Mouse (Mus musculus) midbrain, embryonic 15.5 days (tissue): ENCODE results near the gene Krt9. TPM values are rescaled to one million over a fixed set of nuclear protein-coding genes. Genes with fewer than 3 reads are reported as not detected.

Experiments
- ATAC-seq: fragments of 200-750 bp; cut with Nextera tagmentation; replicated peaks from 2 replicates; pipeline ENCODE4 v1.8.0; 2017; ENCODE audit warnings: moderate TSS enrichment
- H3K27ac ChIP-seq: fragments of 300-500 bp; sonication (generic); 2 replicates; pipeline ENCODE4 v1.5.1; 2015; ENCODE audit warnings: mild to moderate bottlenecking, inconsistent platforms
- H3K27me3 ChIP-seq: fragments of 300-500 bp; sonication (generic); replicated peaks from 2 replicates; pipeline ENCODE4 v1.6.1; 2015; ENCODE audit warnings: inconsistent platforms
- H3K36me3 ChIP-seq: fragments of 300-500 bp; sonication (generic); replicated peaks from 2 replicates; pipeline ENCODE4 v1.6.1; 2015; ENCODE audit warnings: inconsistent platforms
- H3K4me1 ChIP-seq: fragments of 300-500 bp; sonication (generic); 2 replicates; pipeline ENCODE4 v1.6.1; 2015; ENCODE audit warnings: inconsistent platforms
- H3K4me2 ChIP-seq: fragments of 300-500 bp; sonication (generic); 2 replicates; pipeline ENCODE4 v1.6.1; 2015; ENCODE audit warnings: inconsistent platforms, mild to moderate bottlenecking, moderate library complexity
- H3K4me3 ChIP-seq: fragments of 300-500 bp; sonication (generic); 2 replicates; pipeline ENCODE4 v1.5.1; 2015; ENCODE audit warnings: mild to moderate bottlenecking, inconsistent platforms
- H3K9ac ChIP-seq: fragments of 300-500 bp; sonication (generic); 2 replicates; pipeline ENCODE4 v1.6.1; 2015; ENCODE audit warnings: mild to moderate bottlenecking, inconsistent platforms
- H3K9me3 ChIP-seq: fragments of 300-500 bp; sonication (generic); 2 replicates; pipeline ENCODE4 v1.6.1; 2016; ENCODE audit warnings: inconsistent platforms
- WGBS: fragments of 180-500 bp; shearing (Covaris S2); methylation state at CpG from one replicate; pipeline ENCODE4 v1.1.7; 2015; ENCODE audit warnings: mixed read lengths; 5-methylcytosine and 5-hydroxymethylcytosine counted together
- polyA plus RNA-seq: library from polyadenylated mRNA; unstranded; fragments of >200 nt; fragmentation: Nextera tagmentation; extraction: Ambion mirVana; gene quantifications from 2 replicates; pipeline ENCODE4 v1.2.1, GENCODE M21; 2015

Gene Krt9
- polyA plus RNA-seq, 1 experiment from 2014 or later, result not detected

DNA sequence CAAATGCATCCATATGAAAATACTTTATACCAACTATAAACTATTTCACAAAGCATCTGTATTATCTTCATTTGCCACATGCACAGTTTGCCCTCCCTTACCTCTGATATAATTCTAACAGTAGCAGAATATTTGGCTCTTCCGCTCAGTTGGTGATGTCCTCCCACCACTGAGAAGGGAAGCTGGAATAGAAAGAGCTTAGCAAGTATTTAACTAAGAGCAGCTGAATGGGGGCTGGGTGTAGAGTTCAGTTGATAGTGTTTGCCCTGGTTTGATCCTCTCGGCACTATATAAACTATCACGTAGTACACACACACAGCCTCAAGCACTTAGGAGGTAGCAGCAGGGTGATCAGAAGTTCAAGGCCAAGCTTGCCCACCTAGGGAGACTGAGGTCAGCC, 13.8 kb downstream of the Krt9 start:
- H3K27me3 ChIP-seq, result no peaks in the 10 kb centered on the region
- H3K4me1 ChIP-seq, result no peaks in the 10 kb centered on the region
- ATAC-seq, result no peak
- H3K9me3 ChIP-seq, result no peaks in the 10 kb centered on the region
- WGBS, result 70% methylated on average over 3 of the region's 3 CpGs
- no peak overlapping the region for H3K9ac ChIP-seq
- no peaks in the 10 kb centered on the region for H3K36me3 ChIP-seq
- no peak overlapping the region for H3K4me2 ChIP-seq
- H3K27ac ChIP-seq, result no peak overlapping the region
- no peak overlapping the region for H3K4me3 ChIP-seq

DNA sequence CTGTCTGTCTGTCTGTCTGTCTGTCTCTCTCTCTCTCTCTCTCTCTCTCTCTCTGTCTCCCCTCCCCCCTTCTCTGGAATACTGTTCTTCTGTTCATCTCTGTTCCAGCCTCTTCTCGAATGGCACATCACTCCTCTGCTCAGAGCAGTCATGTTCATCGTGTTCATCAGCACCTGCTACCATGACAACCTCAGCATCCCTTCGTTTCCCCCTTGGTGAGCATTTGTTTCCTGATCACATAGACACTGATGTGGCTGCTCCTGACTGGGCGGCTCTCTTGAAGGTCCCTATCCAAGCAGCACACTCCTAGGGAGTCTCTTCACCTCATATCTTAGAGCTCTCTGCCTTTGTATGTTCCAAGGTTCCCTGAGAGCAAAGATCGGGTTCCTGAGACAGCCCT, 14.7 kb downstream of the Krt9 start:
- Histone ChIP-seq H3K4me1 (no peaks in the 10 kb centered on the region), H3K4me3 (no peak overlapping the region), H3K4me2 (no peak overlapping the region), H3K27me3 (no peaks in the 10 kb centered on the region), H3K9me3 (no peaks in the 10 kb centered on the region), H3K9ac (no peak overlapping the region), H3K36me3 (no peaks in the 10 kb centered on the region), H3K27ac (no peak overlapping the region)
- no peak for ATAC-seq
- 76% methylated on average over 5 of the region's 5 CpGs for WGBS

- H3K36me3 ChIP-seq, result no peaks in the 10 kb centered on the region
- no peak overlapping the region for H3K4me2 ChIP-seq
- no peaks in the 10 kb centered on the region for H3K27me3 ChIP-seq
- no peaks in the 10 kb centered on the region for H3K4me1 ChIP-seq
- H3K9ac ChIP-seq, result no peak overlapping the region
- no peak for ATAC-seq
- no peak overlapping the region for H3K4me3 ChIP-seq
- 80% methylated on average over 9 of the region's 9 CpGs for WGBS
- H3K27ac ChIP-seq, result no peak overlapping the region
- no peaks in the 10 kb centered on the region for H3K9me3 ChIP-seq
These were observed 16.3 kb downstream of the Krt9 start for GRCm38 (mm10) chr11:100176791-100177190.

DNA sequence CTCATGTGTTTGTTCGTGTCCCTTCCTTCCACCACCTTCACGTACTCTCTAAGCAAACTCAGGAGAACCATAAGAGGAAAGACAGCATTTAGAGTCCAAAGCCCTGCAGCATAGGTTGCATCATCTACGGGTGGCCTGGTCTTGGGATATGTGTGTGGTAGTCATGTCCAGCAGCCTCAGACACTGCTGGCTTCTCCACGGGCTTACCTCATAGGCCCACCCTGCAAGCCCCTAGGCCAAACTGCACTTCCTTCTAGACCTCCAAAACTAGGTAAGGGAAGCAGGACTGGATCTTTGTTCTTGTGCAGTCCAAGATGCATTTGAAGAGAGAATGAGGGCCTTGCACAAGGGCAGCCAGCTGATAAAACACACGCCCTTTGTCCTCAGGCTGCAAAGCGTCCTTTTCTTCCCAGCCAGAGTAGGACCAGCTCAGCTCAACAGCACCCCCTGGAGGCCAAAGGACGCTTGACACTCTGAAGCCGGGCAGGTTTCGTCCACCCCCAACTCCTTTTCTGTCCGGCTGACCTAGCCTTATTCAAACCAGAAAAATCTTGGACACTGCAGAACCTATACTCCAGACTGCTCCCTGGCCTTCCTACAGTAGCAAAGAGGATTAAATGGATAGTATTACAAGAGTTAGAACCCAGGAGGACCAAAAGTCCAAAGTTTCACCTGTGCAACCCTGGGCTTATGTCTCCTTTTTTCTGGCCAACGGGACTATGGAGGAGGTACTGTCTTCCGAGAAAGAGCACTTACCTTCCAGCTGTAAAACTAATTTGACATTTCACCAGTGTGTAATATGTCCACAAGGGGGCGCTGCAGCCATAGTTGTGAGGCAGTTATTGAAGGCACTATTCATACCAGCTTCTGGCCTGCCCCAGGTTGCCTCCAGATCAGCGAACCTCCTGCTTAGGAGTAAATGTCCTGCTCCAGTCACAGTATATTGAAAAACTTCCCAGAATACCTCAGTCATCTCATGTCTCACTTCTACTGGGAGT, 24.0 kb downstream of the Krt9 start:
- H3K9me3 ChIP-seq, result no peaks in the 10 kb centered on the region
- WGBS, result 34% methylated on average over 14 of the region's 14 CpGs
- no peak overlapping the region for H3K9ac ChIP-seq
- H3K4me1 ChIP-seq, result peaks cover 3% of the 10 kb centered on the region; the same call in 1 of the 2 replicates
- H3K36me3 ChIP-seq, result no peaks in the 10 kb centered on the region
- H3K4me3 ChIP-seq, result no peak overlapping the region
- H3K4me2 ChIP-seq, result no peak overlapping the region
- H3K27ac ChIP-seq, result no peak overlapping the region
- ATAC-seq, result no peak
- no peaks in the 10 kb centered on the region for H3K27me3 ChIP-seq

DNA sequence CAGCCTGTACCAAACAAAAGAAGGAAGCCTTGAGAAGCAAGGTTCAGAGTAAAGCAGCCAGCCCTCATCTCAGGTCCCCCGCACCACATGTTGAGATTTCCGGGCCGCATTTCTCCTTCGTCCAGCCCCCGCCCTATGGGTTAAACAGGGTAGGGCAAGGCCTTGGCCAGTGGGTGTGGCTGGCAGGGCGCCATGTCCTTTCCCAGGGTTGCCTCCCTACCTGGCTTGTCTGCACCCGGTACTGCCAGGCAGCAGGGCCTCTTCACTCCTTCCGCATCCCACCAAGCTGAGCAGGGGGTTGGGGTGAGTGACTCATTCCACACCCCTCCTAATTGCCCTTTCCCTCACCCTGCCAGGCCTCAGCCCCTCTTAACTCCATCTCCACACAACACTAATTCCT, 25.0 kb downstream of the Krt9 start:
- no peak overlapping the region for H3K9ac ChIP-seq
- no peak overlapping the region for H3K4me3 ChIP-seq
- H3K27me3 ChIP-seq, result no peaks in the 10 kb centered on the region
- 90% methylated on average over 8 of the region's 8 CpGs for WGBS
- peaks cover 3% of the 10 kb centered on the region; the same call in 1 of the 2 replicates for H3K4me1 ChIP-seq
- H3K36me3 ChIP-seq, result no peaks in the 10 kb centered on the region
- no peak overlapping the region for H3K4me2 ChIP-seq
- ATAC-seq, result no peak
- no peak overlapping the region for H3K27ac ChIP-seq
- H3K9me3 ChIP-seq, result no peaks in the 10 kb centered on the region

DNA sequence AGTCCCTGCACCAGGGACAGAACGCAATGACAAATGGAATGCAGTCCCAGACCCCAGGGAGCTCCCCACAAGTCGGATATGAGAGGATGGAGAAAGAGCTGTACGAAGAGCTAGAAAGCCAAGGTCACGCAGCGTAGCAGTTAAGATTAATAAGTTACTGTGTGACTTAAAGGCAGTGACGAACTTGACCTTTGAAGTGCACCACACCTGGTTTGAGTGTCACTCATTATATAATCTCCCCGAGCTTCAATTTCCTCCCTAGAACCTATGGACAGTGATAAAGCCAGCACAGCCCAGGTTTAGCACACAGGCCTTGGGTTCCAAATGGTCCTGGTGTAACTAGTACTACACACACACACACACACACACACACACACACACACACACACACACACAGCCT, 28.7 kb downstream of the Krt9 start:
- no peak for ATAC-seq
- no peaks in the 10 kb centered on the region for H3K9me3 ChIP-seq
- peaks cover 3% of the 10 kb centered on the region; the same call in 1 of the 2 replicates for H3K4me1 ChIP-seq
- no peaks in the 10 kb centered on the region for H3K27me3 ChIP-seq
- WGBS, result 72% methylated on average over 7 of the region's 7 CpGs
- no peak overlapping the region for H3K4me3 ChIP-seq
- no peaks in the 10 kb centered on the region for H3K36me3 ChIP-seq
- H3K9ac ChIP-seq, result no peak overlapping the region
- no peak overlapping the region for H3K27ac ChIP-seq
- no peak overlapping the region for H3K4me2 ChIP-seq

DNA sequence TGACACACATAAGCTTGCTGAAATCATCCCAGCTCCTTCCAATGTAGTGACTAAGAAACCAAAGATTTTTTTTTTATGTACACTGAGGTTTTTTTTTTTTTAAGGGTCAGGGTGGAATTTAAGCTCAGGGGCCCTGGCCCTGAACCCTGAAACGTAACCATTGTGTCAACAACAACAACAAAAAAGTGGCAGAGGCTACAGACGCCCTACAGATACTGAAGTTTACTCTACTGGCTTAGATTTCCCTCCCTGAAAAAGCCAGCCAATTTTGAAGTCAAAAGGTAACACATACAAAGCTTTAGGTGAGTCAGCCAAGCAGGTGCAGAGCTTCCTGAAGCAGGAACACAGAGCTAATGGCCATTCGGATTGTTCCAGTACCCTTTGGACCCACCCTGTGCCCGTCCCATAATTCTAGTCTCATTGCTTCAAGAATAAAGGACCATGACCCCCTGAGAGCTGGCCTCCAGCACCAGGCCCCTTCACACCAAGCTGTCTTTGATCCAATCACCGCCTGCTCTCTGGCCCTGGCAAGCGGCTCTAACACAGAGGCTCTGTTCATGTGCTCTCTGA, 35.1 kb downstream of the Krt9 start:
- Histone ChIP-seq H3K4me1 (no peaks in the 10 kb centered on the region), H3K4me2 (no peak overlapping the region), H3K9me3 (no peaks in the 10 kb centered on the region), H3K36me3 (no peaks in the 10 kb centered on the region), H3K27me3 (no peaks in the 10 kb centered on the region), H3K4me3 (no peak overlapping the region), H3K9ac (no peak overlapping the region), H3K27ac (no peak overlapping the region)
- ATAC-seq, result no peak
- 74% methylated on average over 6 of the region's 6 CpGs for WGBS

DNA sequence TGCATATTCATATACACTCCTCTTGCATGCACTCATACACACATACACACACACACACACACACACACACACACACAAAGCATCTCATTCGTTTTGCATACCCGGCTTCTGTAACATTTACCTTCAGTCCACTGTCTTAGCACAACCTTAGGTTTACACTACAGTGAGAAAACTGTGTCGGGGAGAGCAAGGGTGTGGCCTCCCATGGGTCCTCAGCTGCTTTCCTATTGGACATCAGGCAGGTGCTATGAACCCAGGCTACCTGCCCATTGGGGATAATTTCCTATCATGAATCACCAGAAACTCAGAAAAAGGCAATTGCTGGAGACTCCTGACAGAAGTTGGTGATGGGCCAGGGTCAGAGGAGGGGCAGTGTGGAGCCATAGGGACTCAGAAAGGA, 35.7 kb downstream of the Krt9 start:
- Histone ChIP-seq H3K36me3 (no peaks in the 10 kb centered on the region), H3K4me1 (no peaks in the 10 kb centered on the region), H3K27ac (no peak overlapping the region), H3K9me3 (no peaks in the 10 kb centered on the region), H3K4me3 (no peak overlapping the region), H3K9ac (no peak overlapping the region), H3K27me3 (no peaks in the 10 kb centered on the region), H3K4me2 (no peak overlapping the region)
- ATAC-seq, result no peak
- 84% methylated on average over 3 of the region's 3 CpGs for WGBS

- WGBS, result 72% methylated on average over 8 of the region's 8 CpGs
These were observed 37.4 kb downstream of the Krt9 start for GRCm38 (mm10) chr11:100155497-100156255.

GRCm38 (mm10) chr11:100148615-100149330, 44.3 kb downstream of the Krt9 start, which contains the start of gene Krt19:
TSS of gene Krt19 (minus strand) at chr11:100148665.
- no peak within 1 kb of the TSS for H3K4me2 ChIP-seq
- no peaks in the 10 kb centered on the region for H3K36me3 ChIP-seq
- no peak within 1 kb of the TSS for H3K27ac ChIP-seq
- peaks cover 10% of the 10 kb centered on the region for H3K4me1 ChIP-seq
- no peaks in the 10 kb centered on the region for H3K9me3 ChIP-seq
- 37% methylated on average over 9 of the region's 9 CpGs for WGBS
- no peak within 1 kb of the TSS for H3K9ac ChIP-seq
- H3K4me3 ChIP-seq, result no peak within 1 kb of the TSS
- no peak for ATAC-seq
- peaks cover 27% of the 10 kb centered on the region for H3K27me3 ChIP-seq

More at GRCm38 (mm10) chr11:100155497-100156255, 37.4 kb downstream of the Krt9 start:
- no peak for ATAC-seq
- Histone ChIP-seq H3K9me3 (no peaks in the 10 kb centered on the region), H3K36me3 (no peaks in the 10 kb centered on the region), H3K4me2 (no peak overlapping the region), H3K9ac (no peak overlapping the region), H3K4me1 (no peaks in the 10 kb centered on the region), H3K4me3 (no peak overlapping the region), H3K27me3 (no peaks in the 10 kb centered on the region), H3K27ac (no peak overlapping the region)

DNA sequence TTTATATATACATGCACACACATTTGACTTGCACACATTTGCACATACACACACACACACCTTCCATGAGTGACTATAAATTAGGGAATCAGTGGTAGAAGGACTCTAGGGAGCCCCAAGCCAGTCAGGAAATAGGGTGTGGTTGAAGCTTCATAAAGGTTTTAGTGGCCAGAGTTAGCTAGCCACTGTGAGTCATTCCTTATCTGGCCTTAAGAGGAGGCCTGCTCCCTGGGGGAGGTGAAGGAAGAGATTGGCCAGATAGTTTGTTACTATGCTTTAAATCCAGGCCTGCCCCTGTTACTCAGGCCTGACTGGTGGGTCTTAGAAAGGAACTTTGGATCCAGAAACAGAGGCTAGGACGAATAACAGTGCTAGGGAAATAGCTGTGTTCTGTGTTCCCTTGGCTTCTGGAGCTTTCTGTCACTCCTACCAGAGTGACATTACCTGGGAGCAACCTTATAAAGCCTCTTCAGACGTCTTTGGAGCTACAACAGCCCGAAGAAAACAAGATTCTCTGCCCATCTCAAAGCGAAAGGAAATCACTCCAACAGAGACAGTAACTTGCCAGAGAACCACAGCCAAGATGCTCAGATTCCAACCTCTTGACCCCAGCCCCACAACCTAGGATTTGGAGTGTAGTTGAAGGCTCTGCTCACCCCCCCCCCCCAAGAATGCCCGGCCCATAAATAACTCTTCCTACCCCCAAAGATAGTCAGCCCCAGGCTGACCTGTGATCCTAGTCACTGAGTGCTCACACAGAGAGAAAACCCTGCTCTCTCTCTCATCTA, 45.3 kb downstream of the Krt9 start:
- 80% methylated on average over 5 of the region's 5 CpGs for WGBS
- no peak overlapping the region for H3K27ac ChIP-seq
- H3K4me2 ChIP-seq, result no peak overlapping the region
- peaks cover 27% of the 10 kb centered on the region for H3K27me3 ChIP-seq
- H3K9ac ChIP-seq, result no peak overlapping the region
- no peak overlapping the region for H3K4me3 ChIP-seq
- peaks cover 10% of the 10 kb centered on the region for H3K4me1 ChIP-seq
- no peaks in the 10 kb centered on the region for H3K9me3 ChIP-seq
- no peak for ATAC-seq
- no peaks in the 10 kb centered on the region for H3K36me3 ChIP-seq
